Mouse (Mus musculus) liver, adult 2 months (tissue): ENCODE measurements around the gene Lefty2. TPM values are rescaled to one million over a fixed set of nuclear protein-coding genes. Genes with fewer than 3 reads are reported as not detected.

Experiments
- DNase-seq: peaks from one replicate; pipeline ENCODE4 v3.0.0-alpha.2; 2011; ENCODE audit warnings: low read depth, low spot score; ENCODE audit errors: extremely low read depth
- H3K27ac ChIP-seq: fragments of 200-500 bp; replicated peaks from 2 replicates; pipeline ENCODE4 v1.5.1; 2012; ENCODE audit warnings: low read depth, mild to moderate bottlenecking, control low read depth, inconsistent platforms, low read length; ENCODE audit not compliant: insufficient read depth
- H3K27me3 ChIP-seq: fragments of 200-500 bp; 2 replicates; pipeline ENCODE4 v1.6.1; 2012; ENCODE audit warnings: mild to moderate bottlenecking, moderate library complexity, low read length, inconsistent platforms; ENCODE audit not compliant: control insufficient read depth, insufficient read depth
- H3K36me3 ChIP-seq: fragments of 200-500 bp; 2 replicates; pipeline ENCODE4 v1.6.1; 2012; ENCODE audit warnings: low read length, inconsistent platforms; ENCODE audit not compliant: control insufficient read depth, insufficient read depth
- H3K4me1 ChIP-seq: fragments of 200-500 bp; 2 replicates; pipeline ENCODE4 v1.6.1; 2011; ENCODE audit warnings: low read length; ENCODE audit not compliant: control insufficient read depth, insufficient read depth
- H3K4me3 ChIP-seq: fragments of 200-500 bp; 2 replicates; pipeline ENCODE4 v1.5.1; 2011; ENCODE audit warnings: low read depth, mild to moderate bottlenecking, control low read depth, low read length, moderate library complexity; ENCODE audit not compliant: insufficient read depth
- H3K79me2 ChIP-seq: fragments of 200-500 bp; 2 replicates; pipeline ENCODE4 v1.6.1; 2012; ENCODE audit warnings: inconsistent platforms, mild to moderate bottlenecking, low read length, moderate library complexity; ENCODE audit not compliant: control insufficient read depth, insufficient read depth
- H3K9ac ChIP-seq: fragments of 200-500 bp; 2 replicates; pipeline ENCODE4 v1.6.1; 2012; ENCODE audit warnings: low read depth, mild to moderate bottlenecking, control low read depth, inconsistent platforms, low read length
- CTCF ChIP-seq: fragments of 200-500 bp; IDR thresholded peaks from 2 replicates; pipeline ENCODE4 v1.5.1; 2011; ENCODE audit warnings: low read depth, low read length, control low read depth
- POLR2A ChIP-seq: fragments of 200-500 bp; IDR thresholded peaks from 2 replicates; pipeline ENCODE4 v1.6.1; 2011; ENCODE audit warnings: low read length, control low read depth; ENCODE audit not compliant: insufficient read depth; ENCODE audit errors: extremely low read depth
- WGBS: fragments of 180-500 bp; shearing (Covaris S2); methylation state at CpG from one replicate; pipeline ENCODE4 v1.1.7; 2018; 5-methylcytosine and 5-hydroxymethylcytosine counted together
- polyA plus RNA-seq: library from polyadenylated mRNA; depleted of rRNA; stranded (reverse); fragments of >200 nt; gene quantifications from 2 replicates; pipeline ENCODE4 v1.2.3, GENCODE M21; 2012
- total RNA-seq: library from RNA; depleted of rRNA; stranded (reverse); fragments of >200 nt; gene quantifications from 2 replicates; pipeline ENCODE4 v1.2.3, GENCODE M21; 2014

The Lefty2 gene
- total and polyA plus RNA-seq, 2 experiments, result not detected

- TF ChIP-seq CTCF (peak; percentile 94), POLR2A (no peak)
- WGBS, result 37% methylated on average over 8 of the region's 8 CpGs
- Histone ChIP-seq H3K79me2 (no peaks in the 10 kb centered on the region), H3K9ac (no peak overlapping the region), H3K27ac (no peak overlapping the region), H3K36me3 (no peaks in the 10 kb centered on the region), H3K4me1 (no peaks in the 10 kb centered on the region), H3K4me3 (no peak overlapping the region), H3K27me3 (no peaks in the 10 kb centered on the region)
- no peak for DNase-seq
These were observed 26.8 kb downstream of the Lefty2 start for GRCm38 (mm10) chr1:180919686-180920085.

DNA sequence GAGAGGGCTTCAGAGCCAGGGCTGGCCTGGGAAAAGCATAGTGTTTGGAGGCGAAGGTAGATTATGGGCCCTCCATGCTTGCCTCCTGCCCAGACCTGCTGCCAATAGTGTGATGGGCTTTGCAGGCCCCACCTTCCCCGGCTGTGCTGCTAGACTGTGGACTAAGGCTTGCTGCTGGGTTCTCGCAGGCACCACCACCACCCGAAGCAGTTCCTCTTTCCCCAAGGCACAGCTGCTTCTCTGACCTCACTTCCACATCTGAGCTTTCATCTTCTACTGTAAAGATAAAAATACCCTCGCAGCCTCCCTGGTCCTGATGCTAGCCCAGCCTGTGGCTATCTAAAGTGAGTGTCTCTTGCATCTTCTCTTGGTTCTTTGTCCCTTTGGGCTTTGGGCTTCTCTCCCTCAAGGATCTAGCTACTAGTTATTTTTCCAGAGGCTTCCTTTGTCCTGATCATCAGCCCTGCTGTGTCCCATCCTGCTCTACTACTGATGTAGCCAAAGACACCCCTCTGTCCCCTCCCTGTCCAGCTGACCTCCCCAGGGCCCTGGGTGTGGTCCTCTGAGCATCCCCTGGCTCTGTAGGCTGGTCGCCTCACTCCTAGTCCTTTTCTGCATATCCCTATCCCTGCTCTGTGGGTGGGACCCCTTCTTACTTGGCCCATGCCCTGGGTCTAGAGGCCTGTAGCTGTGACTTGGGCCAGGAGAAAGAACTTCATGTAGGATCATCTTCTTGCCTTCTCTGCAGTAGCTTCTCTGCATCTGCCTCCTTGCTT is 29.6 kb downstream of the Lefty2 start:
- no peaks in the 10 kb centered on the region for H3K4me1 ChIP-seq
- no peak overlapping the region for H3K9ac ChIP-seq
- TF ChIP-seq POLR2A (no peak), CTCF (no peak)
- H3K36me3 ChIP-seq, result no peaks in the 10 kb centered on the region
- H3K79me2 ChIP-seq, result no peaks in the 10 kb centered on the region
- no peak overlapping the region for H3K4me3 ChIP-seq
- no peaks in the 10 kb centered on the region for H3K27me3 ChIP-seq
- WGBS, result 77% methylated on average over 6 of the region's 6 CpGs
- H3K27ac ChIP-seq, result no peak overlapping the region
- no peak for DNase-seq

DNA sequence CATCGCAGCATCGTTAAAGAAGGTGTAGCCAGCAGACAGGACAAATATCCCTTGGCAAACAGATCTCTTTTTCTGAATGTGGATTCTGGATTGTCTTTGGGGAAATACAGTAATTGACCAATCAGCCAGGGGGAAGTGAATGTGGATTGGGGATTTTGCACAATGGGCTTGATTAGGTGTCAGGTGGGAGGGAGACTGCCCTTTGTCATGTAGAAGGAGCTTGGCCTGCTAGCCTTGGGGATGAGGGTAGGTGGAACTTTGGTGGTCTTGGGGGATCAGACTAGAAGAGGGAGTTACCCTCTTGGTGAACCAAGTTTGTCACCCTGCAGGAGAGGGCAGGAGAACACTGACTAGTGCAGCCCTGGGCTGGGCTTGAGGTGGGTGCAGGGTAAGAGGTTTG is 31.8 kb downstream of the Lefty2 start:
- Histone ChIP-seq H3K27ac (no peak overlapping the region), H3K9ac (no peak overlapping the region), H3K4me3 (no peak overlapping the region), H3K27me3 (no peaks in the 10 kb centered on the region), H3K79me2 (no peaks in the 10 kb centered on the region), H3K36me3 (no peaks in the 10 kb centered on the region), H3K4me1 (no peaks in the 10 kb centered on the region)
- 90% methylated on average over 2 of the region's 2 CpGs for WGBS
- TF ChIP-seq CTCF, result no peak
- TF ChIP-seq POLR2A, result no peak
- no peak for DNase-seq

DNA sequence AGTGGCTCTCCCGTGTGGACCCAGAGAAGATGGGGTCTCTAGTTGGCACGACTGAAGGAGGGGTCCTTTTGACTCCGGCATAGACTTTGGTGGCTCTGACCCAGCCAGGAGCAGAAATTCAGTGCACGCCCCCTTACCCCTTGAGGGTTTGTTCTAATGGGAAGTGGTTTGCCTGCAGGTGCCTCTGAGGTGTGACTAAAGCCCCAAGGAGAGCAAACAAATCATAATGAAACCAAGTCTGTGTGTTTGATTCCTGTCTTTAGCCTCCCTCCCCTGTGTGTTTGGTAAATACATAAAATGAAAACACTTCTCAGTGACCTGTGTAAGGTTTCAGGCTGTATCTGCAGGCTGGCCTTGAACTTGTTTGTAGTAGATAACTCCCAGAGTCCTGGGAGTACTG is 33.4 kb downstream of the Lefty2 start:
- Histone ChIP-seq H3K27me3 (no peaks in the 10 kb centered on the region), H3K79me2 (no peaks in the 10 kb centered on the region), H3K4me3 (no peak overlapping the region), H3K36me3 (no peaks in the 10 kb centered on the region), H3K9ac (no peak overlapping the region), H3K4me1 (no peaks in the 10 kb centered on the region), H3K27ac (no peak overlapping the region)
- DNase-seq, result no peak
- no peak for TF ChIP-seq POLR2A
- TF ChIP-seq CTCF, result no peak
- 66% methylated on average over 4 of the region's 4 CpGs for WGBS

DNA sequence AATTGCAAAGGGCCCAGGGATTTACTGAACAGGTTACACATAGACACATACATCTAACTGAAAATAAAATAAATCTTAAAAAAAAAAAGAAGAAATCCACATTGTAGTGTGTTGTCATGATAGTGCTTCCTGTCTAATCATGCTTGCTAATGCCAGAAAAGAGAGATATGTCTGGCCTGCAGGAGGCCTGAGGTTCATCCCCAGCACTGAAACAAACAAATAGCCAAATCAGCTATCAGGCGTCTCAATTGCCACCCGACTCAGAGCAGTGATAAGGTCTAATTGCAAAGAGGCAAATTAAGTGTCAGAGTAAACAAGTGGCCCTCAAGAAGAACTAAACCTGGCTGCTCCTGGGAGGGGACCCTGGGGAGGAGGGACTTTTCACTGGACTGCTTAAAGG is 36.7 kb downstream of the Lefty2 start:
- DNase-seq, result no peak
- no peak for TF ChIP-seq CTCF
- TF ChIP-seq POLR2A, result no peak
- Histone ChIP-seq H3K4me1 (no peaks in the 10 kb centered on the region), H3K4me3 (no peak overlapping the region), H3K79me2 (no peaks in the 10 kb centered on the region), H3K27me3 (no peaks in the 10 kb centered on the region), H3K27ac (no peak overlapping the region), H3K9ac (no peak overlapping the region), H3K36me3 (no peaks in the 10 kb centered on the region)
- 45% methylated on average over 2 of the region's 2 CpGs for WGBS

- Histone ChIP-seq H3K27ac (no peak overlapping the region), H3K27me3 (no peaks in the 10 kb centered on the region), H3K79me2 (no peaks in the 10 kb centered on the region), H3K9ac (no peak overlapping the region), H3K4me3 (no peak overlapping the region), H3K4me1 (no peaks in the 10 kb centered on the region), H3K36me3 (no peaks in the 10 kb centered on the region)
- 86% methylated on average over 3 of the region's 3 CpGs for WGBS
- TF ChIP-seq POLR2A (no peak), CTCF (no peak)
- DNase-seq, result no peak
These were observed 38.2 kb downstream of the Lefty2 start for GRCm38 (mm10) chr1:180931106-180931505.
